Mouse (Mus musculus) urinary bladder, adult 2 months (tissue): Measurements from ENCODE around the gene Cacna2d3. TPM values are rescaled to one million over a fixed set of nuclear protein-coding genes. Genes with fewer than 3 reads are reported as not detected.
A peak's percentile ranks its signal among the peaks of the same experiment; 100 is the strongest.

Source experiments
- DNase-seq: peaks from one replicate; pipeline ENCODE4 v3.0.0; 2022; ENCODE audit warnings: low spot score
- polyA plus RNA-seq: library from polyadenylated mRNA; depleted of rRNA; stranded (reverse); fragments of >200 nt; gene quantifications from 2 replicates; pipeline ENCODE4 v1.2.3, GENCODE M21; 2012; rRNA removed

The Cacna2d3 gene
- polyA plus RNA-seq, result 4.0 and 4.8 TPM in 2 replicates

GRCm38 (mm10) chr14:29721488-29722385, at the start of gene Cacna2d3:
Gene Cacna2d3, minus strand, starts transcription at chr14:29721864.
- peak; percentile 52 for DNase-seq

DNA sequence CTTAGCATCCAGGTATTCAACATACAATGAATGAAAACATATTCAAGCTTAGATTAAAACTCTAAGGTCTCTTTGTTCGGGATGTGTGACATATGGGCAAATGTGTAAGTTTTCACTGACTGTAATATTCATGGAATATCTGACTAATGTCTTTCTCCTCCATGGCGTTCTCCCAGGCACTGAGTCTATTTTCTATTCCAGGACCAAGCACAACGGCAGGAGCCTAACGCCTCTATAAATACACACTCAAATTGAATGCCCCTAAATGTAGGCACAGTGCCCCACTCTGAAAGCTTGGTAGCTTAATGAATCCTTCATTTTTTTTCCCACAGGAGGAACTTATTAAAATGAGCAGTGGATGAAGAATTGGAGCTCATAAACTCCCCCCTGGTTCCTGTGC, 47.8 kb upstream of the Cacna2d3 start:
- no peak for DNase-seq

DNA sequence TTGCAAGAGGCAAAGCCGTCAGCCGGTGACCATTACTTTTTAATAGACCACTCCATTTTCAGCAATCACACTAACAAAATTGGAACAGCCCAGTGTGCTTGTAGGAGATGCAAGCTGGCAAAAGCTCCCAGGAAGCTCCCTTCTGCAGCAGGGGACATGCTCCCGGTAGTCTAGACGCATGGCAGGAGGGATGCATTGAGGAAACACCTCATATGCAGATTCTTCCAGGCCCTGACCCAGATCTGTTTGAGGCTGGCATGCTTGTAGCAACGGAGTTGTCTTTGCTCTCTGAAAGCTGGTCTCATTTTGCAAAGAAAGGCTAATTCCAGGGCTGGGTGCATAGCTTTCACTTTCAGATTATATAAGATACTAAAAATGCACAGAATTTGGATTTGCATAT, 31.2 kb upstream of the Cacna2d3 start:
- no peak for DNase-seq

DNA sequence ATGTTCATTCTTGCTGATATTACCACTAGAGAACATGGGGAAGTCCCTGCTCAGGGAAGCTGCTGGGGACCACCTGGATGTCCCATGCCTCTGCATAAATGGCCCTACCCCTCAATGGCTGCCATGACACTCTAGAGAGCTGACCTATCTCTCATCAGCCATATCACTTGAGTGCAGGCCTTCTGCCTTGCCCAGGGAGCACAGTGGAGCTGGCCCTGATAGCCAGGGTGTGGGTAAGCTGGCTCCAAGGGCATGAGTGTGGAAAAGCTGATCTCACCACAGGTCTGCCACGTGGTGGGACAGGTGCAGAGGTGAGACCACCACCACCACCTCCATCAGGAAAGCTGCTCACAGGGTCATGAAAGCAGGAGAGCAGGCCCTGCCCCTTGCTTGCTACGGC, 17.1 kb upstream of the Cacna2d3 start:
- DNase-seq, result no peak

- no peak for DNase-seq
Measured at GRCm38 (mm10) chr14:29730256-29730655, 8.6 kb upstream of the Cacna2d3 start.

DNA sequence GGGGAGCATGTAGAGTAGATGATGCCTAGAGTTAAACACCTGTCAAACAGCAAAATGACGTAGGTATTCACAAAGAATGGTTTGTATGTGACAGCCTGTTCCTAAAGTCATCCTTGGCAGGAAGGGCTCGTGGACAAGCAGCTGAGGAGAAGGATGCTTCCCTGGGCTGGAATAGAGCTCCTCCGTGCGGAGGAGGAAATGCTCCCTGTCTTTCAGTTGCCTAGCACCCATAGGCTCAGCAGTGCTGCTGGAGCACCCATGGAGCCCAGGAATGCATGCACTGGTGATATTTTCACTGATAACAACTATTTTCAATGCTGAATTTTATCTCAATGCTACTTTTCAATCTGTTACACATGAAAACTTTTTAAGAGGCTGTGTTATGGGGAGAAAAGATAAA, 7.3 kb upstream of the Cacna2d3 start:
- no peak for DNase-seq

DNA sequence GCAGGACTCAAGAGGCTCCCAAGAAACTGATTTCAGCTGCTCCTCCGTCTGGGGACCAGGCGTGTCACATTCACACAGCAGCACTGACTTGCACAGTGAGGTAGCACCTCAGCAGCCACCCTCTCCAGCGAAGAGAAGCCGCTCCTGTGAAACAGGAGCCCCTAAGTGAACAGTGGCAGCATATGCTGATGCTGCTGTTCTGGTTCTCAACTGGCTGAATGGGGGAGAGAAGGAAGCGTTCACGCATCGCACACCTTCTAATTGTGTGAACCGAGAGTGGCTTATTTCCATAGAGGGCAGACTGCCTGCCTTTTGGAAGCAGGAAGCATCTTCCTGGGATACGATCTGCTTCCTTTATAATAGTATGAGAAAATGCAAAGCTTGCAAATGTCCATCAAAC, 5.9 kb upstream of the Cacna2d3 start:
- DNase-seq, result no peak

DNA sequence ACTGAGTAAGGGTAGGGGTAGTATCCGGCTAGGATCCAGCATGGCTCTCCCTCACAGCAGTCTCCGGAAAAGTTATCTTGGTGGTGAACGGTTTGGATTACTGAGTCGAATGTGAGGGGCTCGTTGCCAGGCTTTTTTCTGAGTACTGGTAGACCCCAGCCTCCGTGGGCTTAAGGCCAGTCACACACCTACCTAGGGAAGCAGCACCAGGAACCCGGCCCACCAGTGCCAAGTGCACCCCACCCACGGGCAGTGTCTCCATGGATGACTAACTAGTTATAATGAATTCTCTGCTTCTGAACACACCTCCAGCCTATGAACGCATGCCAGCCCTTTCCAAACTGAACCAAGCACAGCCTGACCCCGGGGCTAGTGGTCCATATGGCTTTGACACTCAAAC, 1.6 kb upstream of the Cacna2d3 start:
- no peak for DNase-seq

DNA sequence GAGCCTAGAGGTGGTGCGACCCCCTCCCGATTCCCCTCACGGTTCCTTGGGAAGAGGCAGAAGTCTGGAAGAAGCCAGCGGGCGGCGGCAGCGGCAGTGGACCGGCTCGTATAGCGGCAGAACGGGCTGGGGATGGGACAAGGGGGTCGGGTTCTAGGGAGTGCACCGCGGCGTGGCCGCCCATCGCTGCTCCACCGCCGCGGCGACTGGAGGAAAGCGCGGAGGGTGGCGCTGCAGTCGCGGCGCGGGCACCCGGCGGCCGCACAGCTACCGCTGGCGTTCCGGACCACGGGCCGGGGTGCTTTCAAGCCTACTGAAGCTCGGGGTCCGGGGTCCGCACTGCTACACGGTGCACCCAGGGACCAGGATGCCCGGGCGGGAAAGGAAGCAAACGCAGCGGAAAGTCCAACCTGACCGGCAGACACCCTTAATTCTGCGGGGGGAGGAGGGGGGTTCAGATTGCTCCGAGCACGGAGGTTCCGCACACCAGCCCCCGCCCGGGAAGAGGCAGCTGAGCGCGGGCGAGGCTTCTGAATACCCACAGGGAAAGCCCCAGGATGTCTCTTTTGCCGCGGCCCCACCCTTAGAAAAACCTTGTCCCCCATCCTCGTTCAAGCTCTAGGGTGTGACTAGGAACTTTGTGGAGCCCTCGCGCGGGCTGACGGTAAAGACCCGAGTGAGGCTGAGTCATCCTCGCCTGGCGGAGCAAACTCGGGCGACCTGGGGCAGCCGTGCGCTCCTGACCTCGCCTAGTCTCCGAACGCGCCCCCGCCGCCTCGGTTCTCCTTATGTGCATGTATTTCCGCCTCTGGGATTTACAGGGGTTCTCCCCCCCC, 940 bp upstream of the Cacna2d3 start:
- peak; percentile 30 for DNase-seq

DNA sequence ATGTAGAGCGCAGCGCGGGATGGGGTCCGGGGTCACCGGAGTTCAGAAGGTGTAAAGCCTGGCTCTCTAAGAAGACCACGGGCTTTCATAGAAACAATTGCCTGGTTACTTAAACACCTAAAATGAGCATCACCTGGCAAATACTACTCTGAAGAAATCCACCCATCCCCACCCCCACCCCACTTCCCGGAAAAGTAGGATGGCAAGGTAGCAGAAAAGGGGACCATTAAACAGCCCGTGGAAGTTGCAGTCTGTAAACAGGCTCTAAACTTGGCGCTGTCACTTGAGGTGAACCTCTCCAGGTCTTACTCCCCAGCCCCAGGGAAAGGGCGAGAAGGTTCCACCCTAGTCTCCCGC, 555 bp downstream of the Cacna2d3 start:
- DNase-seq, result no peak

GRCm38 (mm10) chr14:29720334-29720911, 1.2 kb downstream of the Cacna2d3 start:
- no peak for DNase-seq

- no peak for DNase-seq
Measured at GRCm38 (mm10) chr14:29712621-29713020, 9.0 kb downstream of the Cacna2d3 start.

DNA sequence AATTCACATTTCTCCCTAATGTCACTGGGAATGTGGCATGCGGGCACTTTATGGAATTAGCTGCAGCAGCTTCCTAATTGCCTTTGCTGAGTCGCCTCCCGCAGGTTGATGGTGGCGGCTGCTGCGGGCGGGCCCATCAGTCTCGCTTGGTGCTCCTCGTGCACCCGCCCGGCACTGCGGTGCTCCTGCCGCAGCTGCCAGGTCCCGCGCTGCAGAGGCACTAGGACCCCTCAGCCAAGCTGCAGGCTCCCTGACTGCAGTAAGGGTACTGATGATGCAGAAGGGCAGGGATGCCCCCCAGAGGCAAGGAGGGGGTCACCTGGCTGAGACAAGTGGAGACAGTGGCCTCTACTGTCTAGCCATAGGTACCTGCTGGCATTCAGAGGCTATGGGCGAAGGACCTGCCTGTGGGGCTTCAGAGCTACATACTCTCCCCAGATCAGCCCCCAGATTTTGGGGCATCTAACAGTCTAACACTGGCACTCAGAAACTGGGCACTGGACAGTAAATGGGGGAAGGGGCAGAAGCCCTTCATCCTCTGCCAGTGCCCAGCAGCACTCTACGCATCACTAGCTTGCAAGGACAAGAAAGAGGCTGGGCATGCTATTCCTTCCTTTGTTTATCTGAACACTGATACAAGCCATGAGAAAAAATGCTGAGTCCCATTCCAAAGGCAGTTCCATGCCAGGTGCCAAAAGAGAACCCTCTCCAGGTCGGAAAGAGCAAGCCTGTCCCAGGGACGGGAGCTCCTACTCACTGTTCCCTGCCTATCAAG, 13.9 kb downstream of the Cacna2d3 start:
- DNase-seq, result no peak

GRCm38 (mm10) chr14:29702762-29703161, 18.9 kb downstream of the Cacna2d3 start:
- no peak for DNase-seq

DNA sequence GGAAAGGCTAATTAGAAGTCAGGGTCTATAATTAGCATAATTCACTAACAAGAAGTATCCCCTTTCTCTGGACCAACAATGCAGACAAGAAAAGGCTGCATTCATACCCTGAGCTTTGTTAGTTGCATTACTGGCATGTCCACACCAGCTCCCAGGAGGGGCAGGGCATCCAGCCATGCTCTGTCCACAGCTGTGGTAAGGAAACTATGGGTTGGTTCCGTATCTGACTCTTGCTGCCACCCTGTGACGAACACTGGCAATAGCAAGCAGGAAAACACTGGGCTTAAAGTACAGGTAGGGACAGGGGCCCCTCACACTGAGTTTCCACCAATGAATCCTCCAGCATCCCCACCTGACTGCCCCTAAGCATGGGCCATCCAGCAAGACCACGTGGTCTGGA, 25.5 kb downstream of the Cacna2d3 start:
- no peak for DNase-seq

- no peak for DNase-seq
Measured at GRCm38 (mm10) chr14:29672436-29673050, 49.1 kb downstream of the Cacna2d3 start.

- no peak for DNase-seq
Measured at GRCm38 (mm10) chr14:29669826-29670225, 51.8 kb downstream of the Cacna2d3 start.

DNA sequence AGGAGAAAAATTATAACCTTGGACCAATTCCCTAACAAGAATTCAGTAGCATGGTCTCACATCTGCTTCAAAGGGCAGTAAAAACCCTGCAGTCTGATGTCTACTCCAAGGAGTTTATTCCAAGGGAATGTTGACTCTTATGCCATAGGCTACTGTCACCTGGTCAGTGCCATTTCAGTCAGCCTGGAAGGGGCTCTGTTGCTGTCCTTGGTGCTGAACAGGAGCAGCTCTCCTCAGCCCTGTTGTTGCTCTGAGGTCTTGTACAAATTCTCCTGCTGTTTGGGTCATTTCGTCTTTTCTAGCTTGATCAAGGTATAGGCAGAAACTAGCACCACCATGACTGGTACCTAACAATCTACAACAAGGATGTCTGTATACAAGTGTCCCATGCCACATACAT, 64.7 kb downstream of the Cacna2d3 start:
- no peak for DNase-seq

DNA sequence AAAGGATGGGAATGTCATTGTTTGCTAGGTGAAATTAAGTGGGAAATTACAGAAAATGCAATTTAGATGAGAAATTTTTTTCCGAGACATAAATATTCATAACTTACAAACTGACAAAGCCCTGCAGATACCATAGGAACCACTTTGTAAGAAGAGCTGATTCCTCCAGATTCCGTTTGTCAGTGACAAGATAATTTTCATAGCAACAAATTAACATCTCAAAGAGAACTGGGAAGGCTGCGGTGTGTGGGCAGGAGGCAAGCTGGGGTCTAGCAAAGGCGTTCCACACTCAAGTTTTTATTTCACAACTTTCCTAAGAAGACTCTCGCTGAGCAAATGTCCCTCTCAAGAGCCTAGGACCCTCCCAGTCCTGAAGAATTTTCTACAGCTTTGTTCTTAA, 71.1 kb downstream of the Cacna2d3 start:
- no peak for DNase-seq

DNA sequence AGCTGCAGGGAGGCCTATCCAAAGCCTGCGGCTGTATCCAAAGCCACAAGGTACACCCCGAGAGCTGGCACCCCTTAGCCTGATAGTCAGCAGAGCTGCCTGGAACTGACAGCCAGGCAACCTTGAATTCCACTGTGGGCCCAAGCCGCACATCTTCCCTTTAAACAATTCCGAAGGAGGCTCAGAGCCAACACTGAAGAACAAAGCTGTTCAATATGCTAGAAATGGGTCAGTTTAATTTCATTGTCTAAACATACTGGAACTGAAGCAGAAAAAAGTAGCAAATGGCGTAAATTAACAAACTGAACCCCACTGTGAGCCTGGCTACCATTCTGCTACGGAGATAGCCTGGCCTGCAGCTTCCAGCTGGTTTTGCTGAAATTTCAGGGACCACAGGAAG, 72.9 kb downstream of the Cacna2d3 start:
- DNase-seq, result no peak

- no peak for DNase-seq
Measured at GRCm38 (mm10) chr14:29645421-29645820, 76.2 kb downstream of the Cacna2d3 start.
